Mouse (Mus musculus): Measurements from ENCODE around the gene Paqr9. TPM values are rescaled to one million over a fixed set of nuclear protein-coding genes. Genes with fewer than 3 reads are reported as not detected.

The Paqr9 gene
- total and polyA plus RNA-seq, 2 experiments from 2014 or later: 5.9 to 22.3 TPM

GRCm38 (mm10) chr9:95520563-95520962 is 38.9 kb upstream of the Paqr9 start:
- no peak overlapping the region for H3K27ac ChIP-seq
- H3K9ac ChIP-seq (replicated peaks; ENCODE audit: low read length): no peak overlapping the region
- no peak overlapping the region for H3K4me2 ChIP-seq (ENCODE audit: low read depth, low read length)
- no peak for TF ChIP-seq CTCF (IDR thresholded peaks at IDR 0.05; ENCODE audit: low read depth)
- H3K36me3 ChIP-seq (ENCODE audit: insufficient read depth, low read length): no peaks in the 10 kb centered on the region
- DNase-seq (ENCODE audit: low spot score) (no peak), ATAC-seq (no peak)
- H3K4me1 ChIP-seq (ENCODE audit: insufficient read depth, low read length): no peaks in the 10 kb centered on the region
- H3K9me3 ChIP-seq (ENCODE audit: low read length): no peaks in the 10 kb centered on the region
- no peaks in the 10 kb centered on the region for H3K27me3 ChIP-seq (ENCODE audit: insufficient read depth, low read length)
- H3K4me3 ChIP-seq (ENCODE audit: low read length): no peak overlapping the region
- WGBS: 81% methylated on average over 5 of the region's 5 CpGs

GRCm38 (mm10) chr9:95521031-95521430 is 38.4 kb upstream of the Paqr9 start:
- DNase-seq (ENCODE audit: low spot score) (no peak), ATAC-seq (no peak)
- 86% methylated on average over 8 of the region's 8 CpGs for WGBS
- H3K4me1 ChIP-seq (ENCODE audit: insufficient read depth, low read length): no peaks in the 10 kb centered on the region
- no peaks in the 10 kb centered on the region for H3K9me3 ChIP-seq (ENCODE audit: low read length)
- TF ChIP-seq CTCF (IDR thresholded peaks at IDR 0.05; ENCODE audit: low read depth): no peak
- no peaks in the 10 kb centered on the region for H3K27me3 ChIP-seq (ENCODE audit: insufficient read depth, low read length)
- H3K9ac ChIP-seq (replicated peaks; ENCODE audit: low read length): no peak overlapping the region
- H3K4me3 ChIP-seq (ENCODE audit: low read length): no peak overlapping the region
- no peak overlapping the region for H3K4me2 ChIP-seq (ENCODE audit: low read depth, low read length)
- H3K36me3 ChIP-seq (ENCODE audit: insufficient read depth, low read length): no peaks in the 10 kb centered on the region
- H3K27ac ChIP-seq: no peak overlapping the region

GRCm38 (mm10) chr9:95521566-95521965 is 37.9 kb upstream of the Paqr9 start:
- Histone ChIP-seq H3K4me2 (ENCODE audit: low read depth, low read length) (no peak overlapping the region), H3K4me1 (ENCODE audit: insufficient read depth, low read length) (no peaks in the 10 kb centered on the region), H3K27ac (no peak overlapping the region), H3K27me3 (ENCODE audit: insufficient read depth, low read length) (no peaks in the 10 kb centered on the region), H3K9ac (replicated peaks; ENCODE audit: low read length) (no peak overlapping the region), H3K36me3 (ENCODE audit: insufficient read depth, low read length) (no peaks in the 10 kb centered on the region), H3K9me3 (ENCODE audit: low read length) (no peaks in the 10 kb centered on the region), H3K4me3 (ENCODE audit: low read length) (no peak overlapping the region)
- ATAC-seq: no peak
- 52% methylated on average over 10 of the region's 10 CpGs for WGBS
- TF ChIP-seq CTCF (IDR thresholded peaks at IDR 0.05; ENCODE audit: low read depth): no peak
- DNase-seq (ENCODE audit: low spot score): no peak

GRCm38 (mm10) chr9:95522561-95522960 is 36.9 kb upstream of the Paqr9 start:
- TF ChIP-seq CTCF (IDR thresholded peaks at IDR 0.05; ENCODE audit: low read depth): no peak
- Histone ChIP-seq H3K9ac (replicated peaks; ENCODE audit: low read length) (no peak overlapping the region), H3K4me1 (ENCODE audit: insufficient read depth, low read length) (no peaks in the 10 kb centered on the region), H3K27me3 (ENCODE audit: insufficient read depth, low read length) (no peaks in the 10 kb centered on the region), H3K4me2 (ENCODE audit: low read depth, low read length) (no peak overlapping the region), H3K4me3 (ENCODE audit: low read length) (no peak overlapping the region), H3K36me3 (ENCODE audit: insufficient read depth, low read length) (no peaks in the 10 kb centered on the region), H3K27ac (no peak overlapping the region), H3K9me3 (ENCODE audit: low read length) (no peaks in the 10 kb centered on the region)
- no peak for DNase-seq (ENCODE audit: low spot score)
- no peak for ATAC-seq
- 89% methylated on average over 2 of the region's 2 CpGs for WGBS

GRCm38 (mm10) chr9:95525376-95525775 is 34.1 kb upstream of the Paqr9 start:
- Histone ChIP-seq H3K4me2 (ENCODE audit: low read depth, low read length) (no peak overlapping the region), H3K36me3 (ENCODE audit: insufficient read depth, low read length) (no peaks in the 10 kb centered on the region), H3K4me3 (ENCODE audit: low read length) (no peak overlapping the region), H3K27me3 (ENCODE audit: insufficient read depth, low read length) (no peaks in the 10 kb centered on the region), H3K4me1 (ENCODE audit: insufficient read depth, low read length) (no peaks in the 10 kb centered on the region), H3K9me3 (ENCODE audit: low read length) (no peaks in the 10 kb centered on the region), H3K27ac (no peak overlapping the region), H3K9ac (replicated peaks; ENCODE audit: low read length) (no peak overlapping the region)
- DNase-seq (ENCODE audit: low spot score): no peak
- WGBS: 75% methylated on average over 6 of the region's 6 CpGs
- no peak for TF ChIP-seq CTCF (IDR thresholded peaks at IDR 0.05; ENCODE audit: low read depth)
- no peak for ATAC-seq

- H3K36me3 ChIP-seq (ENCODE audit: insufficient read depth, low read length): no peaks in the 10 kb centered on the region
- H3K4me3 ChIP-seq (ENCODE audit: low read length): no peak overlapping the region
- peak; percentile 88 for ATAC-seq
- H3K4me2 ChIP-seq (ENCODE audit: low read depth, low read length): no peak overlapping the region
- WGBS: 11% methylated on average over 2 of the region's 2 CpGs
- DNase-seq (ENCODE audit: low spot score): peak; percentile 70
- no peaks in the 10 kb centered on the region for H3K27me3 ChIP-seq (ENCODE audit: insufficient read depth, low read length)
- H3K27ac ChIP-seq: no peak overlapping the region
- no peak overlapping the region for H3K9ac ChIP-seq (replicated peaks; ENCODE audit: low read length)
- H3K9me3 ChIP-seq (ENCODE audit: low read length): no peaks in the 10 kb centered on the region
- H3K4me1 ChIP-seq (ENCODE audit: insufficient read depth, low read length): no peaks in the 10 kb centered on the region
- TF ChIP-seq CTCF (IDR thresholded peaks at IDR 0.05; ENCODE audit: low read depth): peak; percentile 62
These were observed 33.5 kb upstream of the Paqr9 start for GRCm38 (mm10) chr9:95525961-95526360.

- H3K9me3 ChIP-seq (ENCODE audit: low read length): no peaks in the 10 kb centered on the region
- no peak overlapping the region for H3K27ac ChIP-seq
- no peaks in the 10 kb centered on the region for H3K36me3 ChIP-seq (ENCODE audit: insufficient read depth, low read length)
- no peak overlapping the region for H3K4me3 ChIP-seq (ENCODE audit: low read length)
- no peaks in the 10 kb centered on the region for H3K27me3 ChIP-seq (ENCODE audit: insufficient read depth, low read length)
- H3K4me1 ChIP-seq (ENCODE audit: insufficient read depth, low read length): no peaks in the 10 kb centered on the region
- ATAC-seq (no peak), DNase-seq (ENCODE audit: low spot score) (no peak)
- H3K4me2 ChIP-seq (ENCODE audit: low read depth, low read length): no peak overlapping the region
- no peak for TF ChIP-seq CTCF (IDR thresholded peaks at IDR 0.05; ENCODE audit: low read depth)
- H3K9ac ChIP-seq (replicated peaks; ENCODE audit: low read length): no peak overlapping the region
- 56% methylated on average over 2 of the region's 2 CpGs for WGBS
These were observed 31.8 kb upstream of the Paqr9 start for GRCm38 (mm10) chr9:95527676-95528075.

Data from hindbrain, postnatal 0 days (tissue).